Mouse (Mus musculus): ENCODE measurements at regions not wholly inside any gene's neighbourhood (a gene's known extent, or its start where the extent isn't known, plus 50 kb on each side); places are given as distances from the start of the nearest gene placed in this dataset.

GRCm38 (mm10) chr5:132661266-132661665 is 118.1 kb upstream of the Auts2 start:
- DNase-seq (ENCODE audit: low spot score), result no peak

GRCm38 (mm10) chr5:132660036-132660435 is 116.9 kb upstream of the Auts2 start:
- no peak for DNase-seq (ENCODE audit: low spot score)

GRCm38 (mm10) chr5:132654382-132654781 is 111.2 kb upstream of the Auts2 start:
- DNase-seq (ENCODE audit: low spot score), result no peak

GRCm38 (mm10) chr5:132653694-132654300 is 110.7 kb upstream of the Auts2 start:
- DNase-seq (ENCODE audit: low spot score), result no peak

GRCm38 (mm10) chr5:132652201-132652600 is 109.1 kb upstream of the Auts2 start:
- DNase-seq (ENCODE audit: low spot score), result no peak

- DNase-seq (ENCODE audit: low spot score), result no peak
Measured at GRCm38 (mm10) chr5:132649771-132650170, 106.6 kb upstream of the Auts2 start.

GRCm38 (mm10) chr5:132648751-132649150 is 105.6 kb upstream of the Auts2 start:
- no peak for DNase-seq (ENCODE audit: low spot score)

GRCm38 (mm10) chr5:132644646-132645172 is 101.6 kb upstream of the Auts2 start:
- DNase-seq (ENCODE audit: low spot score), result no peak

GRCm38 (mm10) chr5:132643270-132643669 is 100.1 kb upstream of the Auts2 start:
- no peak for DNase-seq (ENCODE audit: low spot score)

GRCm38 (mm10) chr5:132633198-132633884 is 90.2 kb upstream of the Auts2 start:
- no peak for DNase-seq (ENCODE audit: low spot score)

- no peak for DNase-seq (ENCODE audit: low spot score)
Measured at GRCm38 (mm10) chr5:132621751-132622150, 78.6 kb upstream of the Auts2 start.

- no peak for DNase-seq (ENCODE audit: low spot score)
Measured at GRCm38 (mm10) chr5:132617241-132617640, 74.1 kb upstream of the Auts2 start.

- no peak for DNase-seq (ENCODE audit: low spot score)
Measured at GRCm38 (mm10) chr5:132609251-132609650, 66.1 kb upstream of the Auts2 start.

- no peak for DNase-seq (ENCODE audit: low spot score)
Measured at GRCm38 (mm10) chr5:132606216-132606615, 63.1 kb upstream of the Auts2 start.

GRCm38 (mm10) chr5:132594796-132595195 is 51.7 kb upstream of the Auts2 start:
- DNase-seq (ENCODE audit: low spot score), result no peak
